Mouse (Mus musculus) hindbrain, embryonic 14.5 days (tissue): ENCODE data around the gene Stag2. TPM values are rescaled to one million over a fixed set of nuclear protein-coding genes. Genes with fewer than 3 reads are reported as not detected.

Source experiments
- polyA plus RNA-seq: library from polyadenylated mRNA; unstranded; fragments of >200 nt; fragmentation: Nextera tagmentation; extraction: Ambion mirVana; gene quantifications from 2 replicates; pipeline ENCODE4 v1.2.1, GENCODE M21; 2014

Stag2 gene
- polyA plus RNA-seq, 1 experiment from 2014 or later: 29.4 TPM

Other genes with a start within 250 kb of the Stag2 start
- 84.7 and 99.9 TPM in 2 replicates for gene Thoc2, start 228.6 kb upstream of the Stag2 start, polyA plus RNA-seq
- 14.7 and 16.1 TPM in 2 replicates for gene Xiap, start 89.6 kb upstream of the Stag2 start, polyA plus RNA-seq